Mouse (Mus musculus): ENCODE data around the gene Gm45808. TPM values are rescaled to one million over a fixed set of nuclear protein-coding genes. Genes with fewer than 3 reads are reported as not detected.
A peak's percentile ranks its signal among the peaks of the same experiment; 100 is the strongest.
"Not testable (repeated sequence)": the region's sequence is repeated elsewhere in the genome, so short reads cannot be mapped to it uniquely, and the experiment has no call there.

Gene Gm45808
- not detected in 2 replicates for polyA plus RNA-seq (2012; ENCODE audit: insufficient read depth, low replicate concordance)

DNA sequence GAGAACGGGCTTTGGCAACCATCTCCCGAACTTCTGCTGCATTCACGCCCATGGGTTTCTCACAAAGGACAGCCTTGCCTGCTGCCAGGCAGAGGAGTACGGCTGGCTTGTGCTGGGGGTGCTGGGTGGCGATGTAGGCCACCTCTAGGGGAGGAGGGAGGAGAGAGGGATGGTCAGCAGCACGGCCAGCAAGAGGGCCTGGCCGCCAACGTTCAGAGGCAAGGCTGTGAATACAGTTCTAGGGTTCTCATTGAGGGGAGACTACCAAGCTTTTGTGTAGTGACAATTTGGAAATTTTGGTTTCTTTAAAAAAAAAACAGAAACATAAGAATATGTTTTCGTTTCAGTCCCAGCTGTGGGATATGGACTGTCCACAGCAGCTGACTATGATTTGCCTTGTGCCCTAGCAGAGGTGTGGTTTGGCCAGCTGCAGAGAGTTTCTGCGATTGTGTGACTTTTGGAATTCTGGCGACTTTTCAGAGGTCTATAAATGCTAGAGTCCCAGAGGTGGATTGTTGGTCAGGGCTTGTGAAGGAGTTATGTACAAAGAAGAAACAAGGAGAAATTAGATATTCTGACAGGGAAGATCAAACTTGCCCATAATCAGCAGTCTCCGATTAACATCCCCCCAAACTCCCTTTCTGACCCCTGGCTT lies at the start of gene Gm45808:
Gene Gm45808, minus strand, starts transcription at position 51 of the 655 bp plus-strand sequence.
- Histone ChIP-seq H3K36me3 (replicated peaks; ENCODE audit: low read length) (peaks cover 2% of the 10 kb centered on the region), H3K9me3 (no peaks in the 10 kb centered on the region), H3K27me3 (replicated peaks) (peaks cover 11% of the 10 kb centered on the region), H3K4me3 (replicated peaks) (no peak within 1 kb of the TSS), H3K4me1 (peaks cover 45% of the 10 kb centered on the region)
- no peak for TF ChIP-seq FLI1 (IDR thresholded peaks at IDR 0.05; ENCODE audit: low read length)

DNA sequence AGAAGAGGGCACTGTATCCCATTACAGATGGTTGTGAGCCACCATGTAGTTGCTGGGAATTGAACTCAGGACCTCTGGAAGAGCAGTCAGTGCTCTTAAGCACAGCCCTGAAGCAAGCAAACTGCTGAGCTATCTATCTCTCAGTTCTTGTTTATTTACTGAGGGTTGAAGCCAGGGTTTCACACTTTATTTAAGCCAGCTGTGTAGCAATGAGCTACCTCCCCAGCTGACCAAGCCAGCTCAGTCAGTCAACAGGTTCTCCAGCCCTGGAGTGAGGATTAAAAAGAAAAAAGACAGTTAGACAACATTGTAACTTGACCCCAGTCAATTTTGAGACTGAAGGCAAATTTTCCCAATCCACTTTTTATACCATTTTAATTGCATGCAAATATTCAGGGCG lies 49.1 kb upstream of the Gm45808 start:
- Histone ChIP-seq H3K4me1 (peaks cover 23% of the 10 kb centered on the region), H3K4me3 (replicated peaks) (no peak overlapping the region), H3K36me3 (replicated peaks; ENCODE audit: low read length) (no peaks in the 10 kb centered on the region), H3K9me3 (peaks cover 4% of the 10 kb centered on the region), H3K27me3 (replicated peaks) (peaks cover 33% of the 10 kb centered on the region)
- TF ChIP-seq FLI1 (IDR thresholded peaks at IDR 0.05; ENCODE audit: low read length) (no peak), GATA1 (IDR thresholded peaks at IDR 0.05; ENCODE audit: borderline replicate concordance, low read length) (no peak)

DNA sequence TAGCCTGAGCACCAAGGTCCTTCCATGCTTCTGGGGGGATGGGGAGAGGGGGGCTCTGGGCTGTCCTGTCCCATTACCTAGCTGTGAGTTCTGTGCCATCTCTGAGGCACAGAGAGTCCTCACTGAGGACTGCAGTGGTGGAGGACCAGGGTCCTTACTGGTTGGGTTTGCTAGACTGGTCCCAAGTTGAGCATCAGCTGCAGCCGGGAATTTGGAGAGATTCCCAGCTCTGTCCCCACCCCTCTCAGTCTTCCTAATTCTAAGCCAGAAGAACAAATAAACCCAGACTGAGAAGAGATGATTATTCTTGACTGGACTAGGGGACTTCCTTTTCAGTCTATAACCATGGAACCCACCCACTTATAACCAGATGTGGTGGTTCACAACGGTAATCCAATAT lies 44.0 kb upstream of the Gm45808 start:
- peaks cover 42% of the 10 kb centered on the region for H3K4me1 ChIP-seq
- H3K36me3 ChIP-seq (replicated peaks; ENCODE audit: low read length), result no peaks in the 10 kb centered on the region
- H3K4me3 ChIP-seq (replicated peaks), result no peak overlapping the region
- TF ChIP-seq FLI1 (IDR thresholded peaks at IDR 0.05; ENCODE audit: low read length) (no peak), GATA1 (IDR thresholded peaks at IDR 0.05; ENCODE audit: borderline replicate concordance, low read length) (no peak)
- H3K27me3 ChIP-seq (replicated peaks), result peaks cover 21% of the 10 kb centered on the region
- H3K9me3 ChIP-seq, result no peaks in the 10 kb centered on the region

DNA sequence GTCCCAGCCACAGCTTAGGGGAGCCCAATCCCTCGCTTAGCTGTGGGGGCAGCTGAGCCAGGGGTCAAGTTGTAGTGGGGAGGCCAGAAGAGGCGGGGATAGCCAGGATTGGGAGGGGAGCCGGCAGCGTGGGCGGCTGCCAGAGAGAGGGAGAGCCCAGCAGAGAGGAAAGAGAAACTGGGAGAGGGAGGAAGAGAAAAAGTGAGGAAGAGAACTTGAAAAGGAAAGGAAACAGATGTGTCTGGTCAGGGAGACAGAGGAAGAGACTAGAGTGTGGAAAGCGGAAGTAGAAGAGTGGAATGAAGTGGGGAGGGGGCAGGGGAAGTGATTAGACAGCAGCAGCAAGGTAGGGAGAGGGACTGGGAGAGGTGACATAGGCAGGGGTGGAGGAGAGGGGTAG lies 42.9 kb upstream of the Gm45808 start:
- Histone ChIP-seq H3K27me3 (replicated peaks) (peaks cover 20% of the 10 kb centered on the region), H3K4me3 (replicated peaks) (peak overlapping the region; percentile 71), H3K36me3 (replicated peaks; ENCODE audit: low read length) (peaks cover 9% of the 10 kb centered on the region), H3K4me1 (peaks cover 41% of the 10 kb centered on the region), H3K9me3 (no peaks in the 10 kb centered on the region)
- TF ChIP-seq GATA1 (IDR thresholded peaks at IDR 0.05; ENCODE audit: borderline replicate concordance, low read length) (no peak), FLI1 (IDR thresholded peaks at IDR 0.05; ENCODE audit: low read length) (no peak)

DNA sequence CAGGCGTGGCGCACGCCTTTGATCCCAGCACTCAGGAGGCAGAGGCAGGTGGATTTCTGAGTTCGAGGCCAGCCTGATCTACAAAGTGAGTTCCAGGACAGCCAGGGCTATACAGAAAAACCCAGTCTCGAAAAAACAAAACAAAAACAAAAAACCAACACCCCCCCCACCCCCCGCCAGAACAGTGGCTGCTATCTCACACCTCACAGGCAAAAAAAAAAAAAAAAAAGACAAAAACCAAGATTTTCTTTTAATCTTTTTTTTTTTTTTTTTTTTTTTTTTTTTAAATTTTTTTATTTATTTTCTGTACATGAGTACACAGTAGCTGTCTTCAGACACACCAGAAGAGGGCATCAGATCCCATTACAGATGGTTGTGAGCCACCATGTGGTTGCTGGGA lies 40.6 kb upstream of the Gm45808 start:
- not testable (repeated sequence) for H3K27me3 ChIP-seq (replicated peaks); H3K9me3 ChIP-seq
- H3K36me3 ChIP-seq (replicated peaks; ENCODE audit: low read length), result peaks cover 30% of the 10 kb centered on the region
- peak overlapping the region; percentile 99 for H3K4me3 ChIP-seq (replicated peaks)
- H3K4me1 ChIP-seq, result peaks cover 61% of the 10 kb centered on the region

DNA sequence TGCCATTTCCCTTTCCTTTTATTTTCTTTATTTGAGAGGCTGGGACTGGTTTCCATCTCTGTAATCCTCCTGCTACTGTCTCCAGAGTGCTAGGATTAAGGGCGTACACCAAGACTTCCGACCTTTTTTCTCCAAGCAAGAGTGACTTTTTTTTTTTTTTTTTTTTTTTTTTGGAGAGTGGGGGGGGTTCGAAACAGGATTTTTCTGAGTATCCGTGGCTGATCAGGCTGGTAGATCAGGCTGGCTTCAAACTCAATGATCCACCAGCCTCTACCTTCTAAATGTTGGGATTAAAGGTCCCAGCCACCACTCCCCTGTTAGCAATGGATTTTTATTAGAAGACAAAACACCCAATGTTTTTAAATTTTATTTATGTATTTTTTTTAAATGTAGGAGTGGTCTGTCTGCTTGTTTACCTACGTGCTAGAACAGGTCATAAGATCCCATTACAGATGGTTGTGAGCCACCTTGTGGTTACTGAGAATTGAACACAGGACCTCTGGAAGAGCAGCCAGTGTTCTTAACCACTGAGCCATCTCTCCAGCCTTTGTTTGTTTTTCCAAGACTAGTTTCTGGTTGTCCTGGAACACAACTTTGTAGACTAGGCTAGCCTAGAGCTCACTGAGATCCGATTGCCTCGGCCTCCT lies 40.0 kb upstream of the Gm45808 start:
- Histone ChIP-seq H3K4me3 (replicated peaks) (peak overlapping the region; percentile 99), H3K27me3 (replicated peaks) (peaks cover 9% of the 10 kb centered on the region), H3K9me3 (no peaks in the 10 kb centered on the region), H3K4me1 (peaks cover 67% of the 10 kb centered on the region), H3K36me3 (replicated peaks; ENCODE audit: low read length) (peaks cover 31% of the 10 kb centered on the region)
- TF ChIP-seq GATA1 (IDR thresholded peaks at IDR 0.05; ENCODE audit: borderline replicate concordance, low read length) (no peak), FLI1 (IDR thresholded peaks at IDR 0.05; ENCODE audit: low read length) (no peak)

DNA sequence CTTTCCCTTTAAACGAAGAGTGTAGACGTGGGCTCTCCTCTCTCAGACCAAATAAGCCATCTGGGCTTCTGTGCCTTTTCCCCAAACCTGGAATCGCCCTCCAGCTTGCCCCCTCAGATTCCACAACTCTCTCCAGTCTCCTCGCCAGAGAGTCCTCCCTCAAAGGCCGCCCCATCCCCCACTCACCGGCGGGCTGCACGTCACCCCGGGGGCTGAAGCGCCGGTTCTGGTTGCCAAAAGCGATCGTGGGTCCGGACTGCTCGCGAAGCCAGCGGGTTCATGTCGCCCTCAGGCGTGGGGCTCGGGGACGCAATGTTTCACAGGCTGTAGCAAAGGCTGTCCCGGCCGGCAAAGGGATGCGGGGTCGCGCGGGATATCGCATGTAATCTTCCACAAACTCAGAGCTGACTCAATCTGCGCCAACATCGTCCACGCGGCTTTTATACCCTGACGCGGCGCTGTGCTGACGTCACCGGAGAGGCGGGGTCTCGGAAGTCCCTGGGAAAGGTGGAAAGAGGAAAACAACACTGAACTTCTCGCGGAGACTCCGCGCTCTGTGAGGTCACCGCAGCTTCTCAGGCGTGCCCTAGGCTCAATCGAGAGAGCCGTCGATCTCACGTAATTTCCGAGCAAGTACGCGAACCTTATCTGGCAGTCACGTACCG lies 39.3 kb upstream of the Gm45808 start, which contains the start of the genes Ppp1r15a and Plekha4:
Gene Ppp1r15a, minus strand, starts transcription at position 460 of the 665 bp plus-strand sequence.
Gene Plekha4, plus strand, starts transcription at position 522 of the 665 bp plus-strand sequence.
- H3K9me3 ChIP-seq, result no peaks in the 10 kb centered on the region
- peak; percentile 84; the same call in 2 of the 3 replicates for TF ChIP-seq GATA1 (IDR thresholded peaks at IDR 0.05; ENCODE audit: borderline replicate concordance, low read length)
- TF ChIP-seq FLI1 (IDR thresholded peaks at IDR 0.05; ENCODE audit: low read length), result no peak
- peaks cover 72% of the 10 kb centered on the region for H3K4me1 ChIP-seq
- H3K36me3 ChIP-seq (replicated peaks; ENCODE audit: low read length), result peaks cover 31% of the 10 kb centered on the region
- peak within 1 kb of the TSS; percentile 99 for H3K4me3 ChIP-seq (replicated peaks)
- peaks cover 7% of the 10 kb centered on the region for H3K27me3 ChIP-seq (replicated peaks)

DNA sequence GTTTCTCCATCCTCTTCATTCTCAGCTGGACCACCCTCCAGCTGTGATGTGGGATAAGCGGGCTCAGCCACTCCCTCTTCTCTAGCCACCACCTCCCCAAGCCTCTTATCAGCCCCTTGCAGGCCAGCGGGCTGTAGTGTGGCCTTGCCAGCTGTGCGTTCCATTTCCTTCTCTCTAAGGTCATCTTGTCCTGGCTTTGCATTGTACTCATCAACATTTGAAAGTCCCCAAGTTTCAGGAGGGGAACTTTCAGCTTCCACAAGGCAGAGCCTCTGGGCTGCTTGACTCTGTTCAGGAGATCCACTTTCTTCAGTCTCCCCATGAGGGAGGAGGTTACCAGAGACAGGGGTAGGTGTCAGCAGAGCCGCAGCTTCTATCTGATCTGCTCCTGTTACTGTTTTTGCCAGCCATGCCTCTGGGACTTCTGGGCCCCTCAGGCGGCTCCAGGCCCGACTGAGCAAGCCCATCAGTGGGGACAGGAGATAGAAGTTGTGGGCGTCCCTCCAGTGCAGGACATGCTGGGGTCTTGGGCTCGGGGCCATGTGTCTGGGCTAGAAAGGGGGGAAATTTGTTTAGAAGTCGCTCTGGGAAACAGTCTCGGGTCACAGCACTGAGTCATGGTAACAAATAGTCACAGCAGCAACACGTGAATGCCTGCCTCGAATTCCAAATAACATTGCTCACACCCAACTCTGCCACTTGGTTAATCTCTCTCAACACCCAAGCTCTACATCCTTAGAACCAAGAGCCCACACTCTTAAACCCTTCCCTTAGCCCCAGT lies 38.4 kb upstream of the Gm45808 start:
- peak overlapping the region; percentile 99 for H3K4me3 ChIP-seq (replicated peaks)
- H3K9me3 ChIP-seq, result no peaks in the 10 kb centered on the region
- peaks cover 33% of the 10 kb centered on the region for H3K36me3 ChIP-seq (replicated peaks; ENCODE audit: low read length)
- TF ChIP-seq FLI1 (IDR thresholded peaks at IDR 0.05; ENCODE audit: low read length) (no peak), GATA1 (IDR thresholded peaks at IDR 0.05; ENCODE audit: borderline replicate concordance, low read length) (peak; percentile 97)
- peaks cover 2% of the 10 kb centered on the region for H3K27me3 ChIP-seq (replicated peaks)
- peaks cover 70% of the 10 kb centered on the region for H3K4me1 ChIP-seq

DNA sequence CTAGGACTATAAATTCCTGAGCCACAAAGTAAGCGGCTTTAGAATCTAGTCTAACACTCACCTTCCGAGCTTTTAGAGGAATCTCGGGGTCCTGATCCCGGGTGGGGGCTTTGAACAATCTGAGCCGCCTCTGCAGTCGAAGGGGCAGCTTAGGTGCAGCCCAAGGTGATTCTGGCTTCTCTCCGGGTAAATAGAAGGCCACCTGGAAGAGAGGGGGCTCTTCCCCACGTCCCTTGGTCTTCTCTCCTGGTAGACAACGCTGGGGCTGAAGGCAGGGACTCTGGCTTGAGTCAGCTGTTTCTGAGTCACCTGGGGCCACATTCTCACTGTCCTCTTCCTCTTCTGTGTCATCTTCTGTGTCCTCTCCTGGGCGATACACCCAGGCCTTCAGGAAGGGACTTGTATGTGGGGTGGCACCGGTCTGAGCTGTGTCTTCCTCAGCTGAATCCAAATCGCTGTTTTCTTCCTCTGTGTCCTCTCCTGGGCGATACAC lies 37.1 kb upstream of the Gm45808 start:
- Histone ChIP-seq H3K4me1 (peaks cover 67% of the 10 kb centered on the region), H3K4me3 (replicated peaks) (peak overlapping the region; percentile 92), H3K27me3 (replicated peaks) (no peaks in the 10 kb centered on the region), H3K36me3 (replicated peaks; ENCODE audit: low read length) (peaks cover 33% of the 10 kb centered on the region), H3K9me3 (no peaks in the 10 kb centered on the region)
- TF ChIP-seq FLI1 (IDR thresholded peaks at IDR 0.05; ENCODE audit: low read length), result no peak
- no peak for TF ChIP-seq GATA1 (IDR thresholded peaks at IDR 0.05; ENCODE audit: borderline replicate concordance, low read length)

All from megakaryocyte, embryonic 14.5 days (primary cell).